Mouse (Mus musculus) megakaryocyte-erythroid progenitor cell, adult 5 weeks (primary cell): ENCODE data around the gene Prrxl1. TPM values are rescaled to one million over a fixed set of nuclear protein-coding genes. Genes with fewer than 3 reads are reported as not detected.

Source experiments
- polyA plus RNA-seq: library from polyadenylated mRNA; stranded (reverse); fragments of >175 nt; gene quantifications from 2 replicates; pipeline ENCODE4 v1.2.3, GENCODE M21; 2012

Prrxl1 gene
- polyA plus RNA-seq, result not detected in 2 replicates

DNA sequence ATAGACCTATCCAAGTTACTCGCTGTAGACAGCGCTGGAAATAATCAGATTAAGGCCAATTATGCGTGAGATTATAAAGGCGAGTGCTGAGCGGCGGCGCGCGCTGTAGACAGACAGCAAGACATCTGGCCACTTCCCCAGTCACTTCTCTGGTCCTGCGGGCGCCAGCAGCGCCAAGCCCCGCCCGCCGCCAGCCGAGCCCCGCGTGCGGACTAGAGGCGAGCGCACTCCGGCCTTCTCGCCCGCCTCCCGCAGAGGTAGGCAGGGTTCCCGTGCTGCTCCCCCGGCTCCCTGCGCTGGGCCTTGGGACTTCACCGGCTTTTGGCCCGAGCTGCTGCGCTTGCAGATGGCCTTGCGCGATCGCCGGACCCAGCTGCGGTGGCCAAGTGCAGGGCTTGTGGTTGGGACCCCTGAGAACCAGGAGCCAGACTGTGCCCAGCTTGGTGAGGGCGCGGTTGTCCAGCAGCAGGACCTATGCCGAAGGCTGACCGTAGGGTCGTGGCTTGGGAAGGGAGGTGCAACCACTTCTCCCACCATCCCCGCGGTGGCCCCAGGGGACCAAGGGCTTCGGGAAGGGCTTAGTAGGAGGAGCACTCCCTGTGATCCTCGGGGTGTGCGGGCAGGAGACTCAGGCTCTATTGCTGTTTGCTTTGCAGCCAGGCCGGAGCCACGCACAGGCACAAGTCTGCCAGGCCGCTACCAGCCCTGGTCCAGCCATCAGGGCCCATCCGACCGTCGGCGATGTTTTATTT is at the start of gene Prrxl1:
Gene Prrxl1, plus strand, starts transcription at position 118 of the 752 bp plus-strand sequence.

GRCm38 (mm10) chr14:32685124-32685826 is 86.1 kb downstream of the Prrxl1 start, which contains the start of gene 3425401B19Rik:
Gene 3425401B19Rik, minus strand, starts transcription at chr14:32685293.

Other genes with a start within 250 kb of the Prrxl1 start
- not detected in 2 replicates for gene 1700024G13Rik, start 211.0 kb upstream of the Prrxl1 start, polyA plus RNA-seq
- gene Slc18a3, start 134.6 kb upstream of the Prrxl1 start, polyA plus RNA-seq, result not detected in 2 replicates
- gene Chat, start 133.4 kb upstream of the Prrxl1 start, polyA plus RNA-seq, result 0.02 TPM in 1 of 2 replicates, not detected in the other
- gene Ercc6, start 85.9 kb upstream of the Prrxl1 start, polyA plus RNA-seq, result 2.1 and 3.6 TPM in 2 replicates
- gene 3425401B19Rik, start 85.9 kb downstream of the Prrxl1 start, polyA plus RNA-seq, result not detected in 2 replicates
- gene Tmem273, start 186.6 kb downstream of the Prrxl1 start, polyA plus RNA-seq, result 1.1 and 1.6 TPM in 2 replicates
- gene Fam170b, start 234.6 kb downstream of the Prrxl1 start, polyA plus RNA-seq, result not detected in 2 replicates